Mouse (Mus musculus) liver, adult (tissue): Measurements from ENCODE around the gene Gphb5.

Source experiments
- GATA4 ChIP-seq: IDR thresholded peaks from 2 replicates; pipeline ENCODE4 v1.6.1; 2014; ENCODE audit warnings: mild to moderate bottlenecking, low read length; ENCODE audit not compliant: insufficient replicate concordance

Gene Gphb5

GRCm38 (mm10) chr12:75424359-75424758 is 7.8 kb upstream of the Gphb5 start:
- TF ChIP-seq GATA4: no peak

GRCm38 (mm10) chr12:75414991-75415390 is 1.6 kb downstream of the Gphb5 start:
- TF ChIP-seq GATA4: no peak

DNA sequence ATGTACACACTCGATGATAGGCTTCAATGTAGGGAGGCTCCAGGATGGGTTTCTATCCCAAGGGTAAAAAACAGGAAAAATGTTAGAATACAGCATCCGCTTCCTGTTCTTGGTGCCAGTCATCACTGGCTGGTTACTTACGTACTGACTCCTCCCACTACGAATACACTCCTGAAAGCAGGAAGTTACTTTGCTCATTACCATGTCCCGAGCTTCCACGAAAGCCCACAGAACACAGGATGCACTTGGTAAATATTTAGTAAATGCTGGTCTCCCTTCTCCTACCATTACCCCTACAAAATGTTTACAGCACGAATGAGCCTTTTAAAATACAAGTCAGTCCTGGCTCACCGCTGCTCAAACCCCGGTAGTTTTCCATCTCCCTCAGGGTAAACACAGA is 3.6 kb downstream of the Gphb5 start:
- TF ChIP-seq GATA4: no peak

DNA sequence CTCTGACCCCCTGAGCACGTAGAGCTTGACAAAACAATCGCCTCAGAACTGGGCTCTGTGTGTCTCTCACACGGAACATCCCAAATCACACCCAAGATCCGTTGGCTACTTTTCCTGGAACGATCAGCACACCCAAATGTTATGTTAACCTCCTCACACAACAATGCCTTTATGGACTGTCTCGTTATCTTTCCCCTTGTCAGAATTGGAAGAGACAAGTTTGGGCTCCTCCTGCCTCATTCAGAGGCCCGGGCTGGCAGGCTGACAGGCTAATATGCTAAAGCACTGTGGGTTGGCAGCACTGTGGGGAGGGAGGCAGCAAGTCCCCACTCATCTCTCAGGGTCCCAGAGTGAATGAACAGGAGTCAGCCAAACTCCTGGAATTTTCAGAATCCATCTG is 19.5 kb downstream of the Gphb5 start:
- no peak for TF ChIP-seq GATA4

DNA sequence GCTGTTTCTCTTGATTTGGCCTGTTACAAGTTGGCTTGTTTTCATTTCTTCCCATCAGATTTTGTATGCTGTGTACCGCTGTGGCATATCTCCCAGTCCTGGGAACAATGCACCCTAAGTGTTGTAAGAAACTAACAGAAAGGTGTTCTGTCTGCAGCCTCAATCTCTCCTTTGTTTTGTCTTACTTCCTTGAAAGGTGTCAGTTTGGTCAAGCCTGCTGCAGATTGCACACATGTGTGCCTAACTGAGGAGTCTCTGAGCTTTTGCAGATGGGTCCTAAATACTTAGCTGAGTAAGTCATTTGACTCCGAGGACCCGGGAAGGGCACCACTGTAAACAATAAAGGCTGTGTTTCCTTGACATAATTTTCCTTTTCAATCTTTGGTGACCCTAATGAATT is 20.0 kb downstream of the Gphb5 start:
- no peak for TF ChIP-seq GATA4

GRCm38 (mm10) chr12:75394011-75394773 is 22.4 kb downstream of the Gphb5 start:
- no peak for TF ChIP-seq GATA4

DNA sequence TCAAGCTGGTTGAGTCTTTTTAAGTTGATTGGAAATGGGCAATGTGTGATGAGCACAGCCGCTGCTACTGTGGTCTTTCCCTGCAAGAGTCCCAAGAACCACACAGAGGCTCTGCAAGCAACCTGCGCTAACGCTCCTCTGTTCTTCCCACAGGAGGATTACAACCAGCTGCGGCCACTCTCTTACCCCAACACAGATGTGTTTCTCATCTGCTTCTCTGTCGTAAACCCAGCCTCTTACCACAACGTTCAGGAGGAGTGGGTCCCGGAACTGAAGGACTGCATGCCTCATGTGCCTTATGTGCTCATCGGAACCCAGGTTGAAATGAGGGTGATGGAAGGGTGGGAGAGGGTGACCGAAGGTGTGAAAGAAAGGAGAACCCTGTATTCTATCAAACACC is 25.1 kb downstream of the Gphb5 start:
- TF ChIP-seq GATA4: no peak

DNA sequence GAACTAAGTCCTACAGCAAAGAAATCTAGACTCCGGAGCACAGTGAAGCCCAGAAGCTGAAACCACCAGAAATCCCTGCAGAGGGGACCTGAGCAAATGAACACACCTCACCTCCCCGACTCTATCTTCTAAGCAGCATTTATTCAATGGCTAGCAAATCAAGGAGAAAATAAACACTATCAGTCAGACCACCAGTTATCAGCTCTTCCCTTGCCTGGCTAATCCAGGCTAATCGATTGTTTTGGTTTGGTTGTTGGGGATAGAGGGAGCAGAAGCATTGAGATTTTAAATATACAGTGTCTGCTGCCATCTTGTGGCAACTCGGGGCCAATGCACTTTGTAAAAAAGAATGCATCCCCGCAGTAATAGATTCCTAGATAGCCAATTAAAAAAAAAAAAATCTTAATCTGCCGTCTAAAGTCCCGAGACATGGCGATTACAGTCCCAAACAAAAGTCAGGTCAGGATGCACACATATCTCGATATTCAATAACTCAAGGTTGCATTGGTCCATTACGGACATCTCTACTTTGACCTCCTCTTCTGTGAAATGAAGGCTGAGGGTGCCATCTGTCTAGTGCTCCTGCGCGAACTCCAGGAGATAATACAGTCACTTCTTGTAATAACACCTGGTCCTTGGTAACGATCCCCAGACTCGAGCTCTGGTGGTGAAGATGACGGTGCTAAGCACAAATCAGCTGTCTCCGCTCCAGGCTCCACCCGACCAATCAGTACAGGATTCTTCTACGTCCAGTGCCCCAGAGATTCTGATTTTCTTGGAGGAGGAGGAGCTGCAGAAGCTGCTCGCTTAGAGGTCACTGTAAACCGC is 27.1 kb downstream of the Gphb5 start:
- no peak for TF ChIP-seq GATA4

DNA sequence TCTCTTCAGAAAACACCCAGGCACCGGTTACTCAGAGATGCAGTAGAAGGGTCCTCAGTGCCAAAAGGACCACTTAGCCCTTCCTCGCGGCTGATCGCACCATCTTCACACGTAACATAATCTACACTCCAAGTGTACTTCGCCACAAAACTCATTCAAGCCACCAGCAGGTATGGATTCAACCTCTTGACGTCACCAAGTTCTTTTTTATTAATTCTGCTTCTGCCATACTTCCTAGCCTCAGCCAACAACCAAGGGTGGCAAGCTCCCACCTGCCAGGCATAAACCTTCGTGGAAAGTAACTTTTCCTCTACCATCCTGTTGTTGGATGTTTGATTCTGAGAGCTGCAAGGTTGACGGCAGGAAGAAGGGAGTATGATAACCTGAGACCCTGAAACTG is 28.1 kb downstream of the Gphb5 start:
- TF ChIP-seq GATA4: no peak

GRCm38 (mm10) chr12:75387846-75388245 is 28.7 kb downstream of the Gphb5 start:
- TF ChIP-seq GATA4: no peak

- no peak for TF ChIP-seq GATA4
Observed at GRCm38 (mm10) chr12:75387156-75387555, 29.4 kb downstream of the Gphb5 start.

GRCm38 (mm10) chr12:75386731-75387130 is 29.9 kb downstream of the Gphb5 start:
- TF ChIP-seq GATA4: no peak

GRCm38 (mm10) chr12:75376126-75376525 is 40.5 kb downstream of the Gphb5 start:
- TF ChIP-seq GATA4: no peak

GRCm38 (mm10) chr12:75375060-75375459 is 41.5 kb downstream of the Gphb5 start:
- TF ChIP-seq GATA4: no peak

DNA sequence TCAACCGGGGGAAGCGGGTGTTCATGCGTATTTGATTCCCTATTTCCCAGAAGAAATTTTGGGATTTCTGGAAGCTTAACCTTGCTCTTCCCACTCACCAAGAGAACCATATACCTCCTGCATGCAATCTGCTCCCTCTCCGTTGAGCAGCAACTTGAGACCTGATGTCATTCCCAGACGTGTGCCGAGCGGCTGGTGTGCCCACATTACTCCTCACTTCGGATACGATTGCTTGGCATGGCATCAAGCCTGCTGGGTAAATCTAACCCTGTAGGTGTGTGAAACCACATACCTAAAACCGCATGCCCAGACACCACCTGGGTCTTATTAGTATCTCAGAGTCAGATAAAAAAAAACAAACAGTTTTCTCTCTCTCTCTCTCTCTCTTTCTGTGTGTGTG is 42.1 kb downstream of the Gphb5 start:
- no peak for TF ChIP-seq GATA4

- peak; percentile 62; the same call in 1 of the 2 replicates for TF ChIP-seq GATA4
Observed at GRCm38 (mm10) chr12:75369418-75369851, 47.1 kb downstream of the Gphb5 start.
